Mouse (Mus musculus): ENCODE data around the gene Lrrk1. TPM values are rescaled to one million over a fixed set of nuclear protein-coding genes. Genes with fewer than 3 reads are reported as not detected.
A peak's percentile ranks its signal among the peaks of the same experiment; 100 is the strongest.

The Lrrk1 gene
- polyA plus RNA-seq, 2 experiments: 2.3 to 3.1 TPM

DNA sequence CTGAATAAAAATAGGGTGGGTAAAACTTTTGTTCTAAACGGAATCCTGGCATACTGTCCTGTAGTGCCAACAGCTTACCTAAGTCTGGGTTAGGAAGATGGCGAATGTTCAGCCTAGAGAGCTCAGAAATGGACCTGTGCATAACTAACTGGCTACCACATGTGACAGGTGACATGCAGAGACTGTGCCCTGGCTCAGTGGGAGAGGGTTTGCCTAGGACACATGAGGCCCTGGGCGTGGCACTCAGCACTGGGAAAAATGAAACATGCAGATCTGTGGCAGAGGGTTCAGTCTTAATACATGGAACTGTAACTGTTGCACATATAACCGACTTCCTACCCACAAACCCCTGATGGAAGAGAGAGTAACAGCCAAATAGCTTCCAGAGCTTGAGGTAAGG is 204.1 kb downstream of the Lrrk1 start:
- WGBS (ENCODE audit: insufficient replicate concordance): 66% methylated on average over 4 of the region's 4 CpGs
- no peak for ATAC-seq (ENCODE audit: insufficient read depth)

GRCm38 (mm10) chr7:66183404-66183803 is 204.7 kb downstream of the Lrrk1 start:
- no peaks in the 10 kb centered on the region; the same call in 1 of the 2 replicates for H3K9me3 ChIP-seq (ENCODE audit: control insufficient read depth, low read length)
- no peak overlapping the region for H3K27ac ChIP-seq
- H3K4me1 ChIP-seq (replicated peaks; ENCODE audit: control insufficient read depth in 2 of 2, insufficient read depth in 2 of 2, low read length in 1 of 2): peaks cover 19 to 41% of the 10 kb centered on the region in 2 experiments
- DNase-seq (ENCODE audit: low read depth in 3 of 3, low spot score in 3 of 3) (no peak), ATAC-seq (ENCODE audit: insufficient read depth) (no peak)
- no peak overlapping the region for H3K9ac ChIP-seq (replicated peaks)
- no peaks in the 10 kb centered on the region for H3K36me3 ChIP-seq (replicated peaks; ENCODE audit: control insufficient read depth, insufficient read depth, low read depth)
- H3K27me3 ChIP-seq (ENCODE audit: control insufficient read depth, insufficient read depth, low read length): no peaks in the 10 kb centered on the region
- no peak overlapping the region for H3K4me3 ChIP-seq (ENCODE audit: insufficient read depth in 1 of 2, low read depth in 2 of 2, low read length in 2 of 2)
- 67% methylated on average over 8 of the region's 8 CpGs for WGBS (ENCODE audit: insufficient replicate concordance)
- H3K4me2 ChIP-seq (ENCODE audit: low read depth): no peak overlapping the region
- TF ChIP-seq EP300 (IDR thresholded peaks at IDR 0.05; ENCODE audit: low read depth) (no peak), CTCF (IDR thresholded peaks at IDR 0.05; ENCODE audit: low read depth) (no peak)

More for the DNA sequence above, 204.1 kb downstream of the Lrrk1 start:
- Histone ChIP-seq H3K27ac (no peak overlapping the region), H3K36me3 (replicated peaks; ENCODE audit: control insufficient read depth, insufficient read depth, low read depth) (no peaks in the 10 kb centered on the region), H3K9me3 (ENCODE audit: control insufficient read depth, low read length) (no peaks in the 10 kb centered on the region; the same call in 1 of the 2 replicates), H3K4me3 (ENCODE audit: insufficient read depth in 1 of 2, low read depth in 2 of 2, low read length in 2 of 2) (no peak overlapping the region), H3K9ac (replicated peaks) (no peak overlapping the region), H3K27me3 (ENCODE audit: control insufficient read depth, insufficient read depth, low read length) (no peaks in the 10 kb centered on the region), H3K4me2 (ENCODE audit: low read depth) (no peak overlapping the region), H3K4me1 (replicated peaks; ENCODE audit: control insufficient read depth in 2 of 2, insufficient read depth in 2 of 2, low read length in 1 of 2) (peaks cover 23 to 42% of the 10 kb centered on the region in 2 experiments)
- no peak for DNase-seq (ENCODE audit: low read depth in 3 of 3, low spot score in 3 of 3)
- TF ChIP-seq CTCF (IDR thresholded peaks at IDR 0.05; ENCODE audit: low read depth): no peak
- no peak for TF ChIP-seq EP300 (IDR thresholded peaks at IDR 0.05; ENCODE audit: low read depth)

DNA sequence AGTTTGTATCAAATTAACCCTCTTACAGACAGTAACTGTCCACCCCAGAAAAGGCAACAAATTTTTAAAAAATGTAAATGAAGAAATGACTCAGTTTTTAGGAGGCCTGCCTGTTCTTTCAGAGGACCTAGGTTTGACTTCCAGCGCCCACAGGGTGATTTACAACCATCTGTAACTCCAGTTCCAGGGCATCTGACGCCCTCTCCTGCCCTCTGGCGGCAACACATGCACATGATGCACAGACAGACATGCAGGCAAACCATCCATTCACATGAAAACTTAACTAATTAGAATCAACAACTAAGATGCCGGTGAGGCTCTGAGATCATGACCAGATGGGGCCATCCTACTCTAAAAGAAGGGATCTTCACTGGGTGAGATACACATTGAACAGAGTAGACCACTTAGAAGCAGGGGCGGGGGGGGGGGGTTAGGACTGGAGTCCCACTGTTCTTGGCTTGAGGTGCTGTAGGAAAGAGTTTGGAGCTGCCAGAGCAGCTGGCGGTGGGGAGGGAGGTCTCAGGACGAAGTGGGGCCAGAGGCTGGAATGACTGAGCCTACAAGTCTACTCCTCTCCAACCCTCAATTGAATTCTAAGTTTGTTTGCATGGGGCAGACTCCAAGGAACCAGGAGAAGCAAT is 206.0 kb downstream of the Lrrk1 start:
- Histone ChIP-seq H3K4me3 (ENCODE audit: insufficient read depth in 1 of 2, low read depth in 2 of 2, low read length in 2 of 2) (no peak overlapping the region), H3K9me3 (ENCODE audit: control insufficient read depth, low read length) (no peaks in the 10 kb centered on the region; the same call in 1 of the 2 replicates), H3K4me2 (ENCODE audit: low read depth) (no peak overlapping the region), H3K36me3 (replicated peaks; ENCODE audit: control insufficient read depth, insufficient read depth, low read depth) (no peaks in the 10 kb centered on the region), H3K27me3 (ENCODE audit: control insufficient read depth, insufficient read depth, low read length) (no peaks in the 10 kb centered on the region), H3K4me1 (replicated peaks; ENCODE audit: control insufficient read depth in 2 of 2, insufficient read depth in 2 of 2, low read length in 1 of 2) (peaks cover 10 to 30% of the 10 kb centered on the region in 2 experiments), H3K9ac (replicated peaks) (no peak overlapping the region), H3K27ac (no peak overlapping the region)
- DNase-seq (ENCODE audit: low read depth in 3 of 3, low spot score in 3 of 3) (no peak), ATAC-seq (ENCODE audit: insufficient read depth) (no peak)
- 77% methylated on average over 7 of the region's 7 CpGs for WGBS (ENCODE audit: insufficient replicate concordance)
- TF ChIP-seq EP300 (IDR thresholded peaks at IDR 0.05; ENCODE audit: low read depth) (no peak), CTCF (IDR thresholded peaks at IDR 0.05; ENCODE audit: low read depth) (peak; percentile 57)

DNA sequence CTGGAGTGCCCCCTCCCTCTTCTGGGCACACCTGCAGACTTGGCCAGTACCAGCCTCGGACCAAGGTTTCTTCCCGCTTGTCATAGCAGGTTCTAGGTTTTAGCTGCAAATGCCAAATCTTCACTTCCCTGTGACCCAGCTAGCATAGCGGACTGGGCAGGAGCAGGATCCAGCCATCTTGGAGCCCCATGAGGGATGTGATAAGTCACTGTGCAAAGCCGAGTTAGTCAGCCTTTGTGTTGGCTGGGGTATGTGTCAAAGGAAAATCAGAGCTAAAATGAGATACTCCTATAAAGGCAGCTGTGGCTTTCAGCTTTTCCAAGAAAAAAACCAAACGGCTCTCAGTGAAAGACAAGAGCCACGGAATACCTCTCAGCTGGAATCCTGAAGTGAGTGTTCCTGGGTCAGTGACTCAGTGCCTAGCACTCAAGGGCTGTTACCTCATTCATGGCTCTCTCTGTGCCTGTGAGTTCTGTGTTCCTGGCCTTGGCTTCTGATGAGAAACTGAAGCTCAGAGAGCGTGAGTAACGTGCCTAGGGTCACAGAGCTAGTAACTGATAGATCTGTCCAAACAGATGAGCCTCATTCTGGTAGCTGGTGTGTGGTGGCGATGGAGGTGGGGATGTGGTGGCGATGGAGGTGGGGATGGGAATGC is 207.3 kb downstream of the Lrrk1 start:
- TF ChIP-seq EP300 (IDR thresholded peaks at IDR 0.05; ENCODE audit: low read depth) (no peak), CTCF (IDR thresholded peaks at IDR 0.05; ENCODE audit: low read depth) (no peak)
- H3K4me3 ChIP-seq (ENCODE audit: insufficient read depth in 1 of 2, low read depth in 2 of 2, low read length in 2 of 2): no peak overlapping the region
- no peak for DNase-seq (ENCODE audit: low read depth in 3 of 3, low spot score in 3 of 3)
- no peak for ATAC-seq (ENCODE audit: insufficient read depth)
- H3K9me3 ChIP-seq (ENCODE audit: control insufficient read depth, low read length): no peaks in the 10 kb centered on the region; the same call in 1 of the 2 replicates
- H3K27ac ChIP-seq: no peak overlapping the region
- H3K4me1 ChIP-seq (replicated peaks; ENCODE audit: control insufficient read depth in 2 of 2, insufficient read depth in 2 of 2, low read length in 1 of 2): peaks cover 17 to 34% of the 10 kb centered on the region in 2 experiments
- H3K27me3 ChIP-seq (ENCODE audit: control insufficient read depth, insufficient read depth, low read length): no peaks in the 10 kb centered on the region
- H3K9ac ChIP-seq (replicated peaks): no peak overlapping the region
- H3K36me3 ChIP-seq (replicated peaks; ENCODE audit: control insufficient read depth, insufficient read depth, low read depth): no peaks in the 10 kb centered on the region
- WGBS (ENCODE audit: insufficient replicate concordance): 72% methylated on average over 10 of the region's 10 CpGs
- no peak overlapping the region for H3K4me2 ChIP-seq (ENCODE audit: low read depth)

DNA sequence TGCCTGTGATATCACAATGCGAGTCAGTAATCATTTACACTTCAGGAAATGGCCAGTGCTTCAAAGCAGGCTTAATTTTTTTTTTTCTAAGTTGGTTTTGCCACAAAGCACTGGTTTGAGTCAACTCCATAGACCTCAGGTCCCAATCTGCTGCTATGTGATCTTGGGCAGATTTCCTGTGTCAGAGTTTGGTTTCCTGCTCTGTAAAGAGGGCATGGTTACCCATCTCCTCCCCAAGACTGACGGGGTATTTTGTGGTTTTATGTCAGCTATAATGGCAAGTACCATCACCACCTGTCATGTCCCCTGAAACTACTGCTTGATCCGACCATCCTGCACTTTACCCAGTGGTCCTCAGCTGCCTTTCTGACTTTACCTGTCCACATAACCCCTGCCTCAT is 207.9 kb downstream of the Lrrk1 start:
- no peaks in the 10 kb centered on the region for H3K27me3 ChIP-seq (ENCODE audit: control insufficient read depth, insufficient read depth, low read length)
- DNase-seq (ENCODE audit: low read depth in 3 of 3, low spot score in 3 of 3): no peak
- H3K4me2 ChIP-seq (ENCODE audit: low read depth): no peak overlapping the region
- H3K27ac ChIP-seq: no peak overlapping the region
- TF ChIP-seq CTCF (IDR thresholded peaks at IDR 0.05; ENCODE audit: low read depth) (no peak), EP300 (IDR thresholded peaks at IDR 0.05; ENCODE audit: low read depth) (no peak)
- WGBS (ENCODE audit: insufficient replicate concordance): 11% methylated on average over 3 of the region's 3 CpGs
- ATAC-seq (ENCODE audit: insufficient read depth): no peak
- H3K4me3 ChIP-seq (ENCODE audit: insufficient read depth in 1 of 2, low read depth in 2 of 2, low read length in 2 of 2): no peak overlapping the region
- H3K4me1 ChIP-seq (replicated peaks; ENCODE audit: control insufficient read depth in 2 of 2, insufficient read depth in 2 of 2, low read length in 1 of 2): peaks cover 17 to 36% of the 10 kb centered on the region in 2 experiments
- H3K9ac ChIP-seq (replicated peaks): no peak overlapping the region
- H3K9me3 ChIP-seq (ENCODE audit: control insufficient read depth, low read length): no peaks in the 10 kb centered on the region; the same call in 1 of the 2 replicates
- H3K36me3 ChIP-seq (replicated peaks; ENCODE audit: control insufficient read depth, insufficient read depth, low read depth): no peaks in the 10 kb centered on the region; the same call in 1 of the 2 replicates

Measured in liver, embryonic 14.5 days (tissue).